Mouse (Mus musculus) urinary bladder, postnatal 14 days (tissue): ENCODE results near the gene Utf1.
A peak's percentile ranks its signal among the peaks of the same experiment; 100 is the strongest.

ENCODE experiments used
- DNase-seq: peaks from one replicate; pipeline ENCODE4 v3.0.0; 2021; ENCODE audit warnings: low spot score

Utf1 gene

GRCm38 (mm10) chr7:139943674-139944281 is at the start of gene Utf1:
Gene Utf1 (plus strand): TSS chr7:139943789.
- peak; percentile 23 for DNase-seq

GRCm38 (mm10) chr7:139894655-139895557 is 48.7 kb upstream of the Utf1 start, which contains the start of gene Kndc1:
Gene Kndc1 (plus strand): TSS chr7:139894696.
- DNase-seq = no peak

GRCm38 (mm10) chr7:139896271-139896670 is 47.3 kb upstream of the Utf1 start:
- DNase-seq = no peak

GRCm38 (mm10) chr7:139896796-139897195 is 46.8 kb upstream of the Utf1 start:
- no peak for DNase-seq

GRCm38 (mm10) chr7:139898606-139899005 is 45.0 kb upstream of the Utf1 start:
- DNase-seq = no peak

- DNase-seq = no peak
These were observed 44.1 kb upstream of the Utf1 start for GRCm38 (mm10) chr7:139899505-139899904.

GRCm38 (mm10) chr7:139900456-139900855 is 43.1 kb upstream of the Utf1 start:
- no peak for DNase-seq

GRCm38 (mm10) chr7:139900896-139901295 is 42.7 kb upstream of the Utf1 start:
- no peak for DNase-seq

GRCm38 (mm10) chr7:139901981-139902380 is 41.6 kb upstream of the Utf1 start:
- no peak for DNase-seq

- DNase-seq = no peak
These were observed 38.3 kb upstream of the Utf1 start for GRCm38 (mm10) chr7:139905261-139905660.

- DNase-seq = peak; percentile 36
These were observed 37.9 kb upstream of the Utf1 start for GRCm38 (mm10) chr7:139905661-139906060.

- no peak for DNase-seq
These were observed 35.4 kb upstream of the Utf1 start for GRCm38 (mm10) chr7:139908176-139908575.

- DNase-seq = no peak
These were observed 34.1 kb upstream of the Utf1 start for GRCm38 (mm10) chr7:139909469-139909868.

GRCm38 (mm10) chr7:139910204-139910835 is 33.3 kb upstream of the Utf1 start:
- no peak for DNase-seq

GRCm38 (mm10) chr7:139914141-139915047 is 29.2 kb upstream of the Utf1 start:
- DNase-seq = no peak

- DNase-seq = no peak
These were observed 27.8 kb upstream of the Utf1 start for GRCm38 (mm10) chr7:139915646-139916257.

GRCm38 (mm10) chr7:139916345-139916744 is 27.2 kb upstream of the Utf1 start:
- no peak for DNase-seq

GRCm38 (mm10) chr7:139918262-139918661 is 25.3 kb upstream of the Utf1 start:
- DNase-seq = no peak

GRCm38 (mm10) chr7:139930732-139931131 is 12.9 kb upstream of the Utf1 start:
- peak; percentile 42 for DNase-seq

GRCm38 (mm10) chr7:139936705-139937104 is 6.9 kb upstream of the Utf1 start:
- no peak for DNase-seq

GRCm38 (mm10) chr7:139937138-139937537 is 6.5 kb upstream of the Utf1 start:
- DNase-seq = no peak
